Mouse (Mus musculus): Measurements from ENCODE around the gene Fance. TPM values are rescaled to one million over a fixed set of nuclear protein-coding genes. Genes with fewer than 3 reads are reported as not detected.

The Fance gene
- polyA plus RNA-seq, 2 experiments = 5.5 to 9.4 TPM

DNA sequence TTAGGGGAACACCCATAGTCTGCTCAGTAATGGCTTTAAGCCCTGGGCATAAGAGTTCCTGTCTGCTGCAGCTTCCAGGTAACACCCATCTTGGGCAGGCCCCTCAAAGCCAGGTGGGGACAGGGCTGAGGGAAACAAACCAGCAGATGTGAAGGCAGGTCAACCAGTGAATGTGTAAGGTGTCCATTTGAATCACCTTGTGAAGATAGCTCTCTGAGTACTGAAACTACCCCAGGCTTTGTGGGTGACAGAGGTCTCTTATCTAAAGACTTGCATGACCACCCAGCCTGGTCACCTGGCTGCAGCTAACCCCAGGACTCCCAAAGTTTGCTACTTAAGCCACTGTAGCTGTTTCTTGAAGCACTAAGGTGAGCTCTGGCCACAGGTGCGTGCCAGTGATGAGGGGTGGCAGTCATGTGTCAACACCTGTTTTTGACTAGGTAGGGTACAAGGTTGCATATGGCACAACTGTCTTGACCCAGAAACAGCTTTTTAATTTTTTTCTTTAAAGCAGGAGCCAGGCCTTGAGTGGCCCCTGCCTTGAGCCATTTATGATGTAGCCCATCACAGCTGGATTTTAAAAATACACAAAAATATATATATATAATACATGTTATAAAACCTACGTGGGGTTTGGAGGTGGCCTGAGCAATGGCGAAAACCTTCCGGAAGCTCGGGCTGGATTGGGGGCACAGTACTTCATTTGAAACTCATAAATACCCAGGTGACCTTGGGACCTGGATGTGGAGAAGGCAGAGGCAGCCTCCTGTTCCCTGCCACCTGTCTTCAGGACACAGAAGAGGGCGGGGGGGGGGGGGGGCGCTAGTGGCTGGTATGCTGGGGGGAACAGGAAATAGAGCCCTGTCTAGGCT, 18.2 kb downstream of the Fance start:
- Histone ChIP-seq H3K27ac (no peak overlapping the region; the same call in 1 of the 2 replicates), H3K9me3 (ENCODE audit: control insufficient read depth, low read length) (no peaks in the 10 kb centered on the region), H3K36me3 (replicated peaks; ENCODE audit: control insufficient read depth, insufficient read depth, low read depth) (peaks cover 23% of the 10 kb centered on the region), H3K4me1 (replicated peaks; ENCODE audit: control insufficient read depth in 2 of 2, insufficient read depth in 2 of 2, low read length in 1 of 2) (peaks cover 4 to 16% of the 10 kb centered on the region in 2 experiments), H3K4me3 (ENCODE audit: insufficient read depth in 1 of 2, low read depth in 2 of 2, low read length in 2 of 2) (no peak overlapping the region), H3K4me2 (ENCODE audit: low read depth) (no peak overlapping the region), H3K27me3 (ENCODE audit: control insufficient read depth, insufficient read depth, low read length) (no peaks in the 10 kb centered on the region), H3K9ac (replicated peaks) (no peak overlapping the region)
- WGBS (ENCODE audit: insufficient replicate concordance) = 19% methylated on average over 7 of the region's 7 CpGs
- DNase-seq (ENCODE audit: low read depth in 3 of 3, low spot score in 3 of 3) (no peak), ATAC-seq (ENCODE audit: insufficient read depth) (no peak)
- TF ChIP-seq EP300 (IDR thresholded peaks at IDR 0.05; ENCODE audit: low read depth) = no peak
- TF ChIP-seq CTCF (IDR thresholded peaks at IDR 0.05; ENCODE audit: low read depth) = no peak

DNA sequence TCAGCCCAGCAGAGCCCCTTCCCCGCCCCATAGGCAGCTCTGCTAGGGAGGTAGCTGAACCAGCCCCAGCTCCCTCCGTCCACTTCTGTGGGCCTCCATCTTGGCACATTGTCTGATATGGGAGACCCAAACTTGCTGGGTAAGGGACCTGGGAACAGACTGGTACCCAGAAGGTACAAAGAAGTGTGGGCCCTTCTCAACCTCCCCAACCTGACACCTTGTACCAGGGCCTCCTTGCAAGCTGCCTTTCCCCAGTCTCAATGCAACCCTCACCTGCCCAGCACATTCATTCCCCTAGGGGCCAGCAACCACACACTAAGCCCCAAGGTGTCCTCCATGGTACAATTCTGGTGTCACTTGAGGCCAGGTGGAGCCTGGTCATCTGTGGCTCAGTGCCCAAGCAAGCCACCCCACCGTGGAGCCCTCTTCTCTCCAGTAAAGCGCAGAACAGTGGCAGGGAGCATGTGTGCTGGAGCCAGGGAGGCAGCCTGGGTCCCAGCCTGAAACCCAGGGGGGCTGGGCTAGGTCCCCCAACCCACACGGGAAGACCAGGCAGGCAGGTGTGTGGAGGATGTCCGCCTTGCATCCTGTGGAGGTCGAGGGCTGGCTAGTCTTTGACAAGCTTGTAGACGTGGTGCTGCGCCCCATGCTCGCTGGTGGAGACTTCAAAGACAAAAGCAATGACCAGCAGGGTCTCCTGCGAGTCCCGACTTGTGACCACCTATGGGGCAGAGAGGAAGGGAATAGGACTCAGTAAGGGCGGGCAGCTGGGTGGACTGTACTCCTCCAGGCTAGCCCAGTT, 19.0 kb downstream of the Fance start:
- no peak overlapping the region for H3K4me2 ChIP-seq (ENCODE audit: low read depth)
- DNase-seq (ENCODE audit: low read depth in 3 of 3, low spot score in 3 of 3) = no peak
- no peak overlapping the region for H3K4me3 ChIP-seq (ENCODE audit: insufficient read depth in 1 of 2, low read depth in 2 of 2, low read length in 2 of 2)
- WGBS (ENCODE audit: insufficient replicate concordance) = 29% methylated on average over 13 of the region's 13 CpGs
- TF ChIP-seq CTCF (IDR thresholded peaks at IDR 0.05; ENCODE audit: low read depth) (peak; percentile 16; the same call in 1 of the 2 replicates), EP300 (IDR thresholded peaks at IDR 0.05; ENCODE audit: low read depth) (no peak)
- peaks cover 4 to 15% of the 10 kb centered on the region in 2 experiments for H3K4me1 ChIP-seq (replicated peaks; ENCODE audit: control insufficient read depth in 2 of 2, insufficient read depth in 2 of 2, low read length in 1 of 2)
- H3K27me3 ChIP-seq (ENCODE audit: control insufficient read depth, insufficient read depth, low read length) = no peaks in the 10 kb centered on the region
- H3K9me3 ChIP-seq (ENCODE audit: control insufficient read depth, low read length) = no peaks in the 10 kb centered on the region
- no peak overlapping the region for H3K9ac ChIP-seq (replicated peaks)
- ATAC-seq (ENCODE audit: insufficient read depth) = no peak
- H3K36me3 ChIP-seq (replicated peaks; ENCODE audit: control insufficient read depth, insufficient read depth, low read depth) = peaks cover 23% of the 10 kb centered on the region
- no peak overlapping the region for H3K27ac ChIP-seq

DNA sequence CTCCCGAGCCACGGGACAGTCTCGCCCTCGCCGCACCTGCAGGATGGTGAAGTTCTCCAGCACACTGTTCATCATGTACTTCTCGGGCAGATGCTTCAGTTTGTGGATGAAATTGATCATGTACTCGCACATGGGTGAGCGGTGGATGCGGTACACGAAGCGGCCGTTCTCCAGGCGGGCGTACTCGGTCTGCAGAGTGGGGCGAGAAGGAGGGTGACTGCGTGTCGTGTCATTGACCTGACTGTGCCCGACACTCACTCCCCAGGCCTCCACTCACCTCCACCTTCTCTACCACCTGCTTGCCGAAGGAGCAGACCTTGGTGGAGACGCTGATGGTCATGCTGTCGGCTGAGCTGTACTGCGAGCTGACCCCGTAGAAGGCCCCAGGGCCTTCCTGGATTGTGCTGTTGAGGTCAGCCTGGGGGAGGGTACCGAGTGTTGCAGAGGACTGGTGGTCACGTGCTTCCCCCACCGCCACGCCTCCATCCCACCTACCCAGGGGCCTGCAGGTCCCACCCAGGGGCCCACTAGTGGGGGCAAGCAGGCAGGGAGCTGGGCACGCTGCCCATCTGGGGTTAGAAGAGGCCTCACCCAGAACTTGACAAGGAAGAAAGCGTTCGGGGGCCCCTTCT, 19.7 kb downstream of the Fance start:
- H3K27me3 ChIP-seq (ENCODE audit: control insufficient read depth, insufficient read depth, low read length) = no peaks in the 10 kb centered on the region
- no peak for DNase-seq (ENCODE audit: low read depth in 3 of 3, low spot score in 3 of 3)
- no peak for ATAC-seq (ENCODE audit: insufficient read depth)
- no peak overlapping the region for H3K4me3 ChIP-seq (ENCODE audit: insufficient read depth in 1 of 2, low read depth in 2 of 2, low read length in 2 of 2)
- no peak overlapping the region for H3K4me2 ChIP-seq (ENCODE audit: low read depth)
- peaks cover 4 to 8% of the 10 kb centered on the region in 2 experiments for H3K4me1 ChIP-seq (replicated peaks; ENCODE audit: control insufficient read depth in 2 of 2, insufficient read depth in 2 of 2, low read length in 1 of 2)
- WGBS (ENCODE audit: insufficient replicate concordance) = 38% methylated on average over 31 of the region's 31 CpGs
- H3K36me3 ChIP-seq (replicated peaks; ENCODE audit: control insufficient read depth, insufficient read depth, low read depth) = peaks cover 23% of the 10 kb centered on the region
- no peak overlapping the region for H3K9ac ChIP-seq (replicated peaks)
- no peaks in the 10 kb centered on the region for H3K9me3 ChIP-seq (ENCODE audit: control insufficient read depth, low read length)
- no peak for TF ChIP-seq EP300 (IDR thresholded peaks at IDR 0.05; ENCODE audit: low read depth)
- TF ChIP-seq CTCF (IDR thresholded peaks at IDR 0.05; ENCODE audit: low read depth) = no peak
- H3K27ac ChIP-seq = no peak overlapping the region

DNA sequence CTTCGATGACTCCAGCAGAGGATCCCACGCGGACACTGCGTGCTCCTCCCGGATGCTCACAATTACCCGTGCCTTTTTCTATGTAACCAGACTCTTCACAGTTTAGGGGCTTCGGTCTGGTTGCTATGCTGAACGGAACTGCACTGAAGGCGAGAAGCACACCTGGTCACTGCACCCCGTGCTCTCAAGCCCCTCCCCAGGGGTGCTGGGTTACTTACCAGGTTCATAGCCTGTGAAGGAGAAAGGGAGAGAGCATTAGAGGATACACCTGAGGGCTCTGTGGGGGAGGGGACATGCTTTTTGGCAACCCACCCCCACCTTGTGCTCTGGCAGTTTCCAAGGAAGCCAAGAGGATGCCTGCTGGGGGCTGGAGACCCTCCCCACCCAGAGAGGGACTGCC, 21.9 kb downstream of the Fance start:
- 67% methylated on average over 10 of the region's 10 CpGs for WGBS (ENCODE audit: insufficient replicate concordance)
- no peak for DNase-seq (ENCODE audit: low read depth in 3 of 3, low spot score in 3 of 3)
- no peak for TF ChIP-seq EP300 (IDR thresholded peaks at IDR 0.05; ENCODE audit: low read depth)
- TF ChIP-seq CTCF (IDR thresholded peaks at IDR 0.05; ENCODE audit: low read depth) = no peak
- ATAC-seq (ENCODE audit: insufficient read depth) = no peak
- H3K36me3 ChIP-seq (replicated peaks; ENCODE audit: control insufficient read depth, insufficient read depth, low read depth) = peaks cover 11% of the 10 kb centered on the region
- no peaks in the 10 kb centered on the region for H3K4me1 ChIP-seq (replicated peaks; ENCODE audit: control insufficient read depth in 2 of 2, insufficient read depth in 2 of 2, low read length in 1 of 2)
- no peaks in the 10 kb centered on the region for H3K27me3 ChIP-seq (ENCODE audit: control insufficient read depth, insufficient read depth, low read length)
- H3K4me2 ChIP-seq (ENCODE audit: low read depth) = no peak overlapping the region
- no peaks in the 10 kb centered on the region for H3K9me3 ChIP-seq (ENCODE audit: control insufficient read depth, low read length)
- no peak overlapping the region for H3K9ac ChIP-seq (replicated peaks)
- no peak overlapping the region for H3K27ac ChIP-seq
- no peak overlapping the region for H3K4me3 ChIP-seq (ENCODE audit: insufficient read depth in 1 of 2, low read depth in 2 of 2, low read length in 2 of 2)

Measured in liver, embryonic 14.5 days (tissue).